Comparison of ENCODE assay signal across 1 mouse cellular context in genomic region chr13:12460881-12461729, GRCm38 (mm10).
A peak's percentile ranks its signal among the peaks of the same experiment; 100 is the strongest.
TF ChIP-seq lines count a peak whose summit lies in the region.

No protein-coding gene starts in this region.

TF ChIP-seq in MEL, 35 proteins besides CTCF, POLR2A, EP300 and RAD21 (continued from another document):
- TF ChIP-seq HCFC1 (IDR thresholded peaks at IDR 0.05; ENCODE audit: low read depth, low read length) (peak; percentile 85), ZC3H11A (IDR thresholded peaks at IDR 0.05; ENCODE audit: low read depth, low read length) (no peak), RCOR1 (IDR thresholded peaks at IDR 0.05; ENCODE audit: low read depth, low read length) (no peak), MEF2A (IDR thresholded peaks at IDR 0.05; ENCODE audit: extremely low read depth, insufficient replicate concordance, low read depth, low read length, poor library complexity, severe bottlenecking) (no peak), POLR2AphosphoS2 (IDR thresholded peaks at IDR 0.05; ENCODE audit: low read length) (peak; percentile 40; the same call in 1 of the 2 replicates), ELF1 (IDR thresholded peaks at IDR 0.05; ENCODE audit: low read depth, low read length) (peak; percentile 76), USF1 (IDR thresholded peaks at IDR 0.05; ENCODE audit: low read depth, low read length) (peak; percentile 72), USF2 (IDR thresholded peaks at IDR 0.05; ENCODE audit: borderline replicate concordance in 1 of 2, insufficient read depth in 1 of 2, low read depth in 1 of 2, low read length in 2 of 2) (no peak), GATA1 (IDR thresholded peaks at IDR 0.05; ENCODE audit: low read depth, low read length) (no peak), SIN3A (IDR thresholded peaks at IDR 0.05; ENCODE audit: low read length) (peak; percentile 72)
